Mouse (Mus musculus): ENCODE measurements at regions not wholly inside any gene's neighbourhood (a gene's known extent, or its start where the extent isn't known, plus 50 kb on each side); places are given as distances from the start of the nearest gene placed in this dataset.

GRCm38 (mm10) chr5:33548800-33549199 is 80.6 kb downstream of the Fam53a start:
- no peak for DNase-seq (ENCODE audit: low read depth, low spot score)

- peak; percentile 6 for DNase-seq (ENCODE audit: low read depth, low spot score)
Observed at GRCm38 (mm10) chr5:33543372-33543771, 86.1 kb downstream of the Fam53a start.

DNA sequence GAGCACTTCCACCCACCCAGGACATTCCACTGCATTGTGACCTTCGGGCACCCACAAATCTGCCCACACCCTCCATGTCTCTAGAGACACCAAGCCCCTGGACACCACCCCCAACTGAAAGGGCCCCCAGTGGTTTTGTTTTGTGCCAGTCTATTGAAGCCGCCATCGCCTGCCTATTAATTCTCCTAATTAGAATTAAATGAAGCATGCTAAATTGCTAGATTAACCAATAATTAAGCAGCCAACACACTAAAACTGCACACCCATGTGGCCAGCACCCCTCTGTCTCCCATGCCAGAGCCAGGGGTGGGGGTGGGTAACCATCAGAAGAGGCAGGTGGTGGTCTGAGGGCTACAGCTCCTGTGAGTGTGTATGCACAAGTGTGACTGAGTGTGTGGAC is 86.8 kb downstream of the Fam53a start:
- DNase-seq (ENCODE audit: low read depth, low spot score) = no peak

GRCm38 (mm10) chr5:33542000-33542554 is 87.4 kb downstream of the Fam53a start:
- DNase-seq (ENCODE audit: low read depth, low spot score) = no peak

DNA sequence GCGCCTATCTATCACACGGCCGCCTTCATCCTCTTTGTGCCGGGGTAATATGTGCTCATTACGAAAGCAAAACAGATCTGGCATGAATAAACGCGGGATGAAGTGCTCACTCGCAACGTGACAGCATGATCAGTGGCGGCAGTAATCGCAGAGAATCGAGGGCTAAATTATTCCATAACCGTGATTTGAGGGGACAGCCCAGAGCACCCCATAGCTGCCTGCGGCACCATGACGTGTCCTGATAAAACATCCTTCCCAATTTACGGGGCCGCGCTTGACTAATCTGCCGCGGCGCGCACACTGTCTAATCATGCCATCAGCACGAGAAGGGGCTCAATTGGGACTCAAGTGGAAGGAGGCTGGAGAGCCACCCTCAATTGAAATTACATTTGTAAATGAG is 89.2 kb downstream of the Fam53a start:
- no peak for DNase-seq (ENCODE audit: low read depth, low spot score)

DNA sequence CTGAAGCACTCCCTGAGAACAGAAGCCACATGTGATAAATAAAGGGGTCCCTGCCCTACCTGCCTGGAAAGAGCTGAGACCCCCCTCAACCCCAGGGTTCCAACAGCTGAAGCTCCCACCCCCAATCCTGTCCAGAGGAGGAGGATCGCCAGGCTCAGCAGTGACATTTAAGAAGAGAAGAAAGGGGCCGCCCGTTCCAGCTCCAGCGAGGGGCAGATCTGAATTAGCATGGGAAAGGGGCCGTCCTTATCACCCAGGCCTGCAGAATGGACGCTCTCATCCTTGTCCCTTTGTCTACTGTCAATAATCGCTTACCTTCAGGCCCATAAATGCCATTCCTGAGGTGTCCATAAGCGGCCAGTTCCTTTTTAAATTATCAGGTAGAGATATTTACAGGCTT is 92.0 kb downstream of the Fam53a start:
- no peak for DNase-seq (ENCODE audit: low read depth, low spot score)

GRCm38 (mm10) chr5:33537017-33537416 is 92.4 kb downstream of the Fam53a start:
- DNase-seq (ENCODE audit: low read depth, low spot score) = no peak

GRCm38 (mm10) chr5:33536261-33536660 is 93.2 kb downstream of the Fam53a start:
- no peak for DNase-seq (ENCODE audit: low read depth, low spot score)

DNA sequence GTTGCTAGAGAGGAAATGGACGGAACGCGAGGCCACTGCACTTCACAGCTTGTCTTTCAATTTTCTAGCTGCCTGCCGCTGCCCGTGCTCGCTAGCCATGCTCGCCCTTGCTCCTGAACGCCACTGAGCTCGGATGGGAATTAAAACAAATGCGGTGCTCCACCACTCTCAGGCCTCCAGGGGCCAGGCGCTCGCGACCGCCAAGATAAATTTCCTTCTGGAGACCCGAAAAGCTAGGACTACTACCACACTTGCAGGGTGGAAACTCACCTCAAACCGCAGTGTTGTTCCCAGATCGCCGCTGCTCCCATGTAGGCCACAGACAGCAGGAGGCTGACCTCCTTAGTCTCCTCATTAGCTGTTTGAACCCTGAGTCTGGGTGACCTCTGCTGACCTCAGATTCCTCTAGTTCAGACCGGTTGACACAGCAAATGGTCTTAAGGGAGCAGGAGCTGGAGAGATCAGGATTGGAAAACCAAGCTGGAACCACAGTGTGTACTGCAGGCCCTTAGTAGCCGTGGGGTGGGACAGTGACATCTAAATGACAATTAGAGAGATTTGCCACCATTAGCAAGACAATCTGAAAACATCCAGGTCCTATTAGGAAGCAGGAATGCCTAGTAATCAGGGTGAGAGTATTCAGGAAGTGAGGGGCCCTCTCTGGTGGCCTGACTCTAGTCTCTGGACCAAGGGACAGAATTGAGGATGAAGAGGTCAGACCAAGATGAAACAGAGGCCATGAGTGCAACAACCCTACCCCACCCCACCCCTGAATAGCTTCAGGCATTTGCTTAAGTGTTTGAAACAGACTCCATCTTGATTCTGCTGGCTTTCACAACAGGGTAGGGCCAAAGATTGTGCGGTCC is 94.1 kb downstream of the Fam53a start:
- DNase-seq (ENCODE audit: low read depth, low spot score) = no peak

DNA sequence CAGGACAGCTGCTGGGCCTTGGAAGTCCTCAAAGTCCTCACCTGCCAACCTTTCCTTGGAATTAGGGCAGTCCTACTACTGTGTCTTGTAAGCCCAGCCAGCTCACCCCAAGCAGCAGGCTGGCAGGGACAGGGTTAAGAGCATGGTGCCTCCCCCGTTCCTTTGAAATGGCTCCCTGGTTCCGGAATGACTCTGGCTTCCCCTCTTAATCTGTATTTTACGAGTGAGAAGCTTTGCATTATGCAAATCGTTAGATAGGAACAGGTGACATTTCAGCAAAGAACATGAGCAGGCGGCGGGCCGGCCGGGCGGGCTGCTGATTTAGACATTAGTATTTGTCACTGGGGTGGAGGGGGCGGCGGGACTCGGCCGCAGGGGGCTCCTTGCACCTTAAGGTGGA is 95.1 kb downstream of the Fam53a start:
- DNase-seq (ENCODE audit: low read depth, low spot score) = no peak

DNA sequence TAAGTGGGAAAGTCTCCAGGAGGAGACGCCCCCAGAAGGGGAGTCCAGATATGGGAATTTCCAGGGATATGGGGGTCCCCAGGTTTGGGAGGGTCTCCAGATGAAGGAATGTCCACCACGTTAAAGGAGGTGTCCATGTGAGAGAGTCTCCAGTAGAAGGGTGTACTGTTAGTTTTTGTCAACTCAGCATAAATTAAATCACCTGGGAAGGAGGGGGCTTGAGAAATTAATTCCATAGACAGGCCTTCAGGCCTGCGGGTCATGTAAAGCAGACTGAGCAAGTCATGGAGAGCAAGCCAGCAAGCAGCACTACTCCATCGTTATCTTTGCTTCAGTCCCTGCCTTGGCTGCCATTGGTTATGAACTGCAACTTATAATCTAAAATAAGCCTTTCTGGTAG is 96.2 kb downstream of the Fam53a start:
- no peak for DNase-seq (ENCODE audit: low read depth, low spot score)

- DNase-seq (ENCODE audit: low read depth, low spot score) = no peak
Observed at GRCm38 (mm10) chr5:33531263-33531662, 97.5 kb upstream of the Nkx1-1 start.

DNA sequence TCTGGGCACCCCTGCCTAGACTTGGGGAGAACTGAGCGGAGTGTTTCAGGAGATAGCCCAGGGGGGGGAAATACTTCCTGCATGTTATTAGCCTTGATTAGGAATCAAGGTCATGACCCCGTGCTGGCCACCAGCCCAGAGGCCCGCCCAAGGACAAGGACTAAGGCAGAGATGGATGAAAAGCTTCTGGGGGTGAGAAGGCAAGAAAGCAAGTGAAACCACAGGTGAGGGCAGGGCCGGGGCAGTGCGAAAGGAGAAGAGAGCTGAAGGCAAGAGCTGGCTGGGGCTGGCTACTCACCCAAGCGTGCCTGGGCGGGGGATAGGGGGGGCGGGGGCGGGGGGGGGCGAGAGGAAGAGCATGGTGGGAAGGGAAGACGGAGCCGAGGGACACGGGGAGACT is 96.0 kb upstream of the Nkx1-1 start:
- DNase-seq (ENCODE audit: low read depth, low spot score) = no peak

DNA sequence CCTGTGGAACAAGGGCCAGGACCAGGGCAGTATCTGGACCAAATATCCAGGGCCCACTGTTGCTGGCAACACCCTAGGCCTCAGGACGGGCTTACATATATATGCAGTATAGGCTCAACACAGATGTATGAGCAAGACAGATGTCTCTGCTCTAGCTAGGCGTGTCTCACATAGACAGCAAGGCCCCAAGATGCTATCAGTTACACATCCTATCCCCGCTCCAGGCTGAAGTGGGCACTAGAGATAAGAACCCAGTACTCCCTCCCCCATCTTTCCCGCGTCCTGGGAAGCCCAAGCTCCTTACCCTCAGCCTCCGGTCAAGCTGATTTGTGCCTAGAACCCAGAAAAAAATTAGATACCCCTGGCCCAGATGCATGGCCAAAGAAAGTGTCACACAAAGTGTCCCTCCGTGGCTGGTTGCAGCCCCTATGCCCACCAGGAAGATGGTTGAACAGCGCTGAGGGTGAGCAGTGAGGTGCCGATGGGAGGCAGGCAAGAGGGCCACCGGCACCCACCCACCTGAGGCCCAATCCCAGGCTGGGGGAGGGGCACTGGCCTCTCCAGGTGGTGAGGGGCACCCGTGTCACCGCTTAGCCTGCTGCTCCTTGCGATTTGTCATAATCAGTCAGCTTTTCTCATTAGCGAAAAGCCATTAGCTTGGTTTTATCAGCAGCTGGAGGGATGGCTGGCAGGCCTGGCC is 95.3 kb upstream of the Nkx1-1 start:
- no peak for DNase-seq (ENCODE audit: low read depth, low spot score)

DNA sequence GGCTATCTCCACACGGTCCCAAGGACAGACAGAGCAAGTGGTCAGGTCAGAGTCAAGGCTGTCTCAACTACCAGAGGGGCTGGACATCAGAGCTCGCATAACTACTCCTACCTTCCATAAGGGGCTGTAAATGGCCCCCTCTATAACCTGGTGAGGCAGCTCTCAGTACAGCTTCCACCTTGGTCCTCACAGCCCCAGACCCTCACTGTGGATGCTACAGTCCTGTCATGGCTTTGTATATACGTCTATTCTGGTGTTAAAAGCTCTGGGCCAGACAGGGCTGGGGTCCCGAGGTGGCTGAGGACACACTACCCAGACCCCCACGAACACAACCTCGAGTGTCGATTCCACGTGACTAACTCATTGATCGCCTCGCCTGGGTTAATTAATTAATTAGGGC is 94.0 kb upstream of the Nkx1-1 start:
- no peak for DNase-seq (ENCODE audit: low read depth, low spot score)

GRCm38 (mm10) chr5:33527316-33527715 is 93.5 kb upstream of the Nkx1-1 start:
- no peak for DNase-seq (ENCODE audit: low read depth, low spot score)

DNA sequence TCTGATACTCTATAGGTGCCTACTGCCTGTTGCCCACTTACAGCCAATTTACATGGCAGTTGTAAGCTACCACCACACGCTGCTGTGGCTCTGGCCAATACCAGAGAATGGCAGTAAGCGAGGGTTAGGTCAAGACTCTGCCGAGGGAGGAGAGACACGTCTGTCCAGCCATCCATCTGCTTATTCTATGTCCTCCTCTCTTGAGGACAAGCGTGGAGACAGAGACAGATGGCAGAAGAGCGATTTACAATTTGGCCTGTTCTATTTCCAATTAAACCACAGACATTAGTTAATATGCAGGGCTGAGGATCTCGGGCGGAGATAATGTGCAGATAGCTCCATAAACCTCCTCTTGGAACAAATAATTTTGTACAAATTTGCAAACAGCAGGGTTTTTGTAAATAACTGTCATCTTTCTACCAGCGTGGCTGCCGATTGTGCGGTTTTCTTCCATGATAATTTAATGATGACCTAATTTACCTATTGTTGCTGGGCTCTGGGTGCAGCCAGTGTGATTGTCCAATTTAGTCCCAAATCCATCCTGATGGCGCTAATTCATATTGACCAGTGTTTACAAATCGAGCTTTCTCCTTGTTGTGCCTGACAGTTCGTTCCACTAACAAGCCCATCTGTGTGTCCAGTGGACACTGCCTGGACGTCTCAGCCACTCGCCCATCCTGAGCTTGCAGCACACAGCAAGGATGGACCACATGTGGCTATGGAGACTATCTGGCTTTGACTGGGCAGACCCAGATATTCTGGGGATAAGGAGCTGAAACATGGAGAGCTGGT is 88.4 kb upstream of the Nkx1-1 start:
- no peak for DNase-seq (ENCODE audit: low read depth, low spot score)

- DNase-seq (ENCODE audit: low read depth, low spot score) = no peak
Observed at GRCm38 (mm10) chr5:33520856-33521255, 87.1 kb upstream of the Nkx1-1 start.

DNA sequence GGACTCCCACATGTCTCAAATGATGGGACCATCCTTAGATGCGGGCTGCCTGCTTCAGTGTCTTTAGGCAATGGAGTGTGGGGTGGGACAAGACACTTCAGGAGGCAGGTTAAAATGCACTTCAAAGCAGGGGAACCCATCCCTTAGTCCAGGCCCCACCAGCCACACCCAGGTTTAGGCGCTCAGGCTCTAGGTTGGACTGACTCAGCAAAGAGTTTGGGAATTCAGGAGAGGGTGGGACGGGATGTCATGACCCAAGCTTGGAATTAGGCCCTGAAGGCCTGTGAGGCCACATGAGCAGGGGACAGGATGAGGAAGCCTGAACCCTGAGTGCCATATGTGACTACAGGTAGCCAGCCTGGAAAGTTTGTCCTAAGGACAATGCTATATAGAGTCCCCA is 85.6 kb upstream of the Nkx1-1 start:
- DNase-seq (ENCODE audit: low read depth, low spot score) = no peak

GRCm38 (mm10) chr5:33518860-33519259 is 85.1 kb upstream of the Nkx1-1 start:
- DNase-seq (ENCODE audit: low read depth, low spot score) = no peak

- no peak for DNase-seq (ENCODE audit: low read depth, low spot score)
Observed at GRCm38 (mm10) chr5:33517625-33518024, 83.8 kb upstream of the Nkx1-1 start.

- no peak for DNase-seq (ENCODE audit: low read depth, low spot score)
Observed at GRCm38 (mm10) chr5:33516211-33516610, 82.4 kb upstream of the Nkx1-1 start.
